Mouse (Mus musculus) small intestine, adult 2 months (tissue): Measurements from ENCODE around the gene Gm33815. TPM values are rescaled to one million over a fixed set of nuclear protein-coding genes. Genes with fewer than 3 reads are reported as not detected.
"Not testable (repeated sequence)": the region's sequence is repeated elsewhere in the genome, so short reads cannot be mapped to it uniquely, and the experiment has no call there.

Source experiments
- H3K27ac ChIP-seq: fragments of 200-500 bp; 2 replicates; pipeline ENCODE4 v1.5.1; 2012; ENCODE audit warnings: low read depth, low read length, control low read depth, inconsistent platforms; ENCODE audit not compliant: insufficient read depth
- H3K27me3 ChIP-seq: fragments of 200-500 bp; 2 replicates; pipeline ENCODE4 v1.6.1; 2012; ENCODE audit warnings: mild to moderate bottlenecking, moderate library complexity, low read length, inconsistent platforms; ENCODE audit not compliant: control insufficient read depth, insufficient read depth
- H3K36me3 ChIP-seq: fragments of 200-500 bp; 2 replicates; pipeline ENCODE4 v1.6.1; 2012; ENCODE audit warnings: mild to moderate bottlenecking, low read length, control low read depth, inconsistent platforms; ENCODE audit not compliant: control insufficient read depth, insufficient read depth
- H3K4me1 ChIP-seq: fragments of 200-500 bp; 2 replicates; pipeline ENCODE4 v1.6.1; 2012; ENCODE audit warnings: low read length, inconsistent platforms, mixed read lengths; ENCODE audit not compliant: control insufficient read depth, insufficient read depth, insufficient read length
- H3K4me3 ChIP-seq: fragments of 200-500 bp; 2 replicates; pipeline ENCODE4 v1.5.1; 2012; ENCODE audit warnings: low read depth, mild to moderate bottlenecking, control low read depth, inconsistent platforms, low read length, moderate library complexity
- WGBS: fragments of 180-500 bp; shearing (Covaris S2); methylation state at CpG from one replicate; pipeline ENCODE4 v1.1.7; 2018; 5-methylcytosine and 5-hydroxymethylcytosine counted together
- polyA plus RNA-seq: library from polyadenylated mRNA; depleted of rRNA; stranded (reverse); fragments of >200 nt; gene quantifications from 2 replicates; pipeline ENCODE4 v1.2.3, GENCODE M21; 2012; rRNA removed

Gm33815 gene
- not detected in 2 replicates for polyA plus RNA-seq

DNA sequence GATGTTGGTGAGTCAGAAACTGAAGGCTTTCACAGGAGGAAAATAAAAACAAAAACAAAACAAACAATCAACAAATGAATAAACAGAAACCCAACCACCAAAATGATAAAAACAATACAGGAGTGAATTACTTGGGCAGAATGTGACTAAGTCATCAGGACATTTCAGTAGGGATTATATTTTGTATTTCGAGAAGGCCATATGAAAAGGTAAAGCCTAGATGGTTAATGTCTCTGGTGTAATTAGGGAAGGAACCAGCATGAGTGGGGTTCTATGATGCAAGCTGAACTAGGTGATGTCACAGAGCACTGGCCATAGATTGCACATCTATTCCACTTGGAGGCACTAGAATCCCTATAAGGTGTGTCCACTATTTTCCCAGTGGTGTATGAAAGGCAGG, at the start of gene Gm33815:
TSS of gene Gm33815 (plus strand) at position 301 of the 400 bp plus-strand sequence.
- H3K27ac ChIP-seq, H3K4me1 ChIP-seq, H3K27me3 ChIP-seq, H3K36me3 ChIP-seq, H3K4me3 ChIP-seq: not testable (repeated sequence)
- no CpG with 5 or more reads among the region's 1 CpGs for WGBS
